Mouse (Mus musculus) stomach, postnatal 0 days (tissue): ENCODE data around the gene Ipo13.

Experiments used
- CTCF ChIP-seq: IDR thresholded peaks from 2 replicates; pipeline ENCODE4 v1.5.1; 2016; ENCODE audit warnings: antibody characterized with exemption, low read depth, mild to moderate bottlenecking, moderate library complexity
- EP300 ChIP-seq: optimal IDR thresholded peaks from 2 replicates; pipeline ENCODE3; 2016; ENCODE audit warnings: antibody characterized with exemption

GRCm38 (mm10) chr4:117869317-117869716 is 45.5 kb downstream of the Ipo13 start:
- TF ChIP-seq EP300 = no peak
- no peak for TF ChIP-seq CTCF
